Mouse (Mus musculus) heart, embryonic 13.5 days (tissue): ENCODE measurements around the gene Olfr585. TPM values are rescaled to one million over a fixed set of nuclear protein-coding genes. Genes with fewer than 3 reads are reported as not detected.

Experiments used
- ATAC-seq: fragments of 200-750 bp; cut with Nextera tagmentation; 2 replicates; pipeline ENCODE4 v1.8.0; 2017; ENCODE audit warnings: moderate TSS enrichment; ENCODE audit not compliant: insufficient number of reproducible peaks, low FRiP score, low TSS enrichment; ENCODE audit errors: extremely low read depth
- H3K27ac ChIP-seq: fragments of 300-500 bp; sonication (generic); replicated peaks from 2 replicates; pipeline ENCODE4 v1.5.1; 2015; ENCODE audit warnings: moderate library complexity, mild to moderate bottlenecking, inconsistent platforms
- H3K27me3 ChIP-seq: fragments of 300-500 bp; sonication (generic); replicated peaks from 2 replicates; pipeline ENCODE4 v1.6.1; 2015; ENCODE audit warnings: mild to moderate bottlenecking, inconsistent platforms
- H3K36me3 ChIP-seq: fragments of 300-500 bp; sonication (generic); 2 replicates; pipeline ENCODE4 v1.6.1; 2015; ENCODE audit warnings: mild to moderate bottlenecking, inconsistent platforms
- H3K4me1 ChIP-seq: fragments of 300-500 bp; sonication (generic); 2 replicates; pipeline ENCODE4 v1.6.1; 2015; ENCODE audit warnings: inconsistent platforms
- H3K4me2 ChIP-seq: fragments of 300-500 bp; sonication (generic); 2 replicates; pipeline ENCODE4 v1.6.1; 2015; ENCODE audit warnings: inconsistent platforms, mild to moderate bottlenecking, moderate library complexity
- H3K4me3 ChIP-seq: fragments of 300-500 bp; sonication (generic); 2 replicates; pipeline ENCODE4 v1.5.1; 2015; ENCODE audit warnings: moderate library complexity, mild to moderate bottlenecking, inconsistent platforms
- H3K9ac ChIP-seq: fragments of 300-500 bp; sonication (generic); 2 replicates; pipeline ENCODE4 v1.6.1; 2015; ENCODE audit warnings: inconsistent platforms, mild to moderate bottlenecking, moderate library complexity
- H3K9me3 ChIP-seq: fragments of 300-500 bp; sonication (generic); 2 replicates; pipeline ENCODE4 v1.6.1; 2016; ENCODE audit warnings: inconsistent platforms
- WGBS: fragments of 180-500 bp; shearing (Covaris S2); methylation state at CpG from one replicate; pipeline ENCODE4 v1.1.7; 2015; ENCODE audit warnings: mixed read lengths; 5-methylcytosine and 5-hydroxymethylcytosine counted together
- polyA plus RNA-seq: library from polyadenylated mRNA; unstranded; fragments of >200 nt; fragmentation: Nextera tagmentation; extraction: Ambion mirVana; gene quantifications from 2 replicates; pipeline ENCODE4 v1.2.1, GENCODE M21; 2015

Gene Olfr585
- polyA plus RNA-seq, result not detected in 2 replicates

- ATAC-seq, result no peak
- Histone ChIP-seq H3K27me3 (no peaks in the 10 kb centered on the region), H3K36me3 (no peaks in the 10 kb centered on the region), H3K4me3 (no peak within 1 kb of the TSS), H3K9me3 (no peaks in the 10 kb centered on the region; the same call in 1 of the 2 replicates), H3K9ac (no peak within 1 kb of the TSS), H3K4me2 (no peak within 1 kb of the TSS), H3K4me1 (no peaks in the 10 kb centered on the region), H3K27ac (no peak within 1 kb of the TSS)
- WGBS, result 64% methylated on average over 1 of the region's 1 CpGs
These were observed at the start of gene Olfr585 for GRCm38 (mm10) chr7:103097420-103097819. Gene Olfr585, plus strand, starts transcription at chr7:103097720.

GRCm38 (mm10) chr7:103051000-103051399 lies 46.5 kb upstream of the Olfr585 start, which contains the start of gene Olfr583:
Gene Olfr583, plus strand, starts transcription at chr7:103051300.
- WGBS, result 74% methylated on average over 1 of the region's 1 CpGs
- Histone ChIP-seq H3K36me3 (no peaks in the 10 kb centered on the region), H3K27me3 (no peaks in the 10 kb centered on the region), H3K9me3 (no peaks in the 10 kb centered on the region), H3K4me2 (no peak within 1 kb of the TSS), H3K4me3 (no peak within 1 kb of the TSS), H3K4me1 (no peaks in the 10 kb centered on the region), H3K9ac (no peak within 1 kb of the TSS), H3K27ac (no peak within 1 kb of the TSS)
- no peak for ATAC-seq

GRCm38 (mm10) chr7:103081585-103081984 lies 15.9 kb upstream of the Olfr585 start, which contains the start of gene Olfr584:
Gene Olfr584, plus strand, starts transcription at chr7:103081885.
- Histone ChIP-seq H3K27me3 (no peaks in the 10 kb centered on the region), H3K9me3 (peaks cover 9% of the 10 kb centered on the region), H3K9ac (no peak within 1 kb of the TSS), H3K4me1 (no peaks in the 10 kb centered on the region), H3K4me2 (no peak within 1 kb of the TSS), H3K27ac (no peak within 1 kb of the TSS), H3K36me3 (no peaks in the 10 kb centered on the region), H3K4me3 (no peak within 1 kb of the TSS)
- ATAC-seq, result no peak
- WGBS, result 69% methylated on average over 1 of the region's 1 CpGs

- Histone ChIP-seq H3K27me3 (no peaks in the 10 kb centered on the region), H3K9ac (no peak overlapping the region), H3K4me3 (no peak overlapping the region), H3K27ac (no peak overlapping the region), H3K4me2 (no peak overlapping the region), H3K36me3 (no peaks in the 10 kb centered on the region), H3K4me1 (no peaks in the 10 kb centered on the region), H3K9me3 (no peaks in the 10 kb centered on the region)
- WGBS, result 40% methylated on average over 3 of the region's 3 CpGs
- no peak for ATAC-seq
These were observed 21.9 kb downstream of the Olfr585 start for GRCm38 (mm10) chr7:103119406-103119805.

GRCm38 (mm10) chr7:103125538-103125937 lies 28.0 kb downstream of the Olfr585 start, which contains the start of gene Olfr586:
Gene Olfr586, minus strand, starts transcription at chr7:103125638.
- H3K36me3 ChIP-seq, result no peaks in the 10 kb centered on the region
- no peak within 1 kb of the TSS for H3K4me3 ChIP-seq
- no peaks in the 10 kb centered on the region for H3K27me3 ChIP-seq
- H3K9me3 ChIP-seq, result no peaks in the 10 kb centered on the region
- H3K4me2 ChIP-seq, result no peak within 1 kb of the TSS
- no peak within 1 kb of the TSS for H3K9ac ChIP-seq
- no peaks in the 10 kb centered on the region for H3K4me1 ChIP-seq
- no peak for ATAC-seq
- 83% methylated on average over 3 of the region's 3 CpGs for WGBS
- no peak within 1 kb of the TSS for H3K27ac ChIP-seq

GRCm38 (mm10) chr7:103140579-103140978 lies 43.1 kb downstream of the Olfr585 start, which contains the start of gene Olfr588-ps1:
Gene Olfr588-ps1, plus strand, starts transcription at chr7:103140879.
- H3K4me3 ChIP-seq, result no peak within 1 kb of the TSS
- no peaks in the 10 kb centered on the region for H3K36me3 ChIP-seq
- no peak within 1 kb of the TSS for H3K9ac ChIP-seq
- H3K9me3 ChIP-seq, result no peaks in the 10 kb centered on the region
- H3K27me3 ChIP-seq, result no peaks in the 10 kb centered on the region
- 69% methylated on average over 1 of the region's 1 CpGs for WGBS
- no peak for ATAC-seq
- H3K27ac ChIP-seq, result no peak within 1 kb of the TSS
- H3K4me1 ChIP-seq, result no peaks in the 10 kb centered on the region
- H3K4me2 ChIP-seq, result no peak within 1 kb of the TSS

Other genes starting within 250 kb of the Olfr585 start
- gene Olfr566, start 239.0 kb upstream of the Olfr585 start, polyA plus RNA-seq, result not detected in 2 replicates
- gene Olfr568, start 220.6 kb upstream of the Olfr585 start, polyA plus RNA-seq, result not detected in 2 replicates
- gene Olfr569, start 206.8 kb upstream of the Olfr585 start, polyA plus RNA-seq, result not detected in 2 replicates
- not detected in 2 replicates for gene Olfr570, start 203.1 kb upstream of the Olfr585 start, polyA plus RNA-seq
- gene Olfr571, start 180.2 kb upstream of the Olfr585 start, polyA plus RNA-seq, result not detected in 2 replicates
- not detected in 2 replicates for gene Olfr572, start 173.3 kb upstream of the Olfr585 start, polyA plus RNA-seq
- gene Olfr573-ps1, start 155.1 kb upstream of the Olfr585 start, polyA plus RNA-seq, result not detected in 2 replicates
- gene Olfr574, start 149.3 kb upstream of the Olfr585 start, polyA plus RNA-seq, result not detected in 2 replicates
- not detected in 2 replicates for gene Olfr575, start 138.9 kb upstream of the Olfr585 start, polyA plus RNA-seq
- not detected in 2 replicates for gene Olfr576, start 135.1 kb upstream of the Olfr585 start, polyA plus RNA-seq
- not detected in 2 replicates for gene Olfr577, start 121.8 kb upstream of the Olfr585 start, polyA plus RNA-seq
- gene Olfr578, start 108.4 kb upstream of the Olfr585 start, polyA plus RNA-seq, result not detected in 2 replicates
- not detected in 2 replicates for gene Olfr582, start 59.7 kb upstream of the Olfr585 start, polyA plus RNA-seq
- gene Olfr583, start 46.4 kb upstream of the Olfr585 start, polyA plus RNA-seq, result not detected in 2 replicates
- gene Olfr584, start 15.8 kb upstream of the Olfr585 start, polyA plus RNA-seq, result not detected in 2 replicates
- gene Olfr586, start 27.9 kb downstream of the Olfr585 start, polyA plus RNA-seq, result not detected in 2 replicates
- not detected in 2 replicates for gene Olfr588-ps1, start 43.2 kb downstream of the Olfr585 start, polyA plus RNA-seq
- not detected in 2 replicates for gene Olfr589, start 58.6 kb downstream of the Olfr585 start, polyA plus RNA-seq
- not detected in 2 replicates for gene Olfr591, start 80.6 kb downstream of the Olfr585 start, polyA plus RNA-seq
- not detected in 2 replicates for gene Olfr592, start 87.1 kb downstream of the Olfr585 start, polyA plus RNA-seq
- not detected in 2 replicates for gene Olfr593, start 114.1 kb downstream of the Olfr585 start, polyA plus RNA-seq
- not detected in 2 replicates for gene Olfr594, start 119.3 kb downstream of the Olfr585 start, polyA plus RNA-seq
- not detected in 2 replicates for gene Usp17ld, start 154.8 kb downstream of the Olfr585 start, polyA plus RNA-seq
- not detected in 2 replicates for gene Olfr596, start 207.9 kb downstream of the Olfr585 start, polyA plus RNA-seq
- gene Olfr597, start 218.6 kb downstream of the Olfr585 start, polyA plus RNA-seq, result not detected in 2 replicates
- not detected in 2 replicates for gene Olfr598, start 225.8 kb downstream of the Olfr585 start, polyA plus RNA-seq
- not detected in 2 replicates for gene Olfr599, start 238.2 kb downstream of the Olfr585 start, polyA plus RNA-seq